Mouse (Mus musculus) erythroid progenitor cell, adult 5-6 weeks (primary cell): ENCODE data around the gene Tcp11l1. TPM values are rescaled to one million over a fixed set of nuclear protein-coding genes. Genes with fewer than 3 reads are reported as not detected.

Experiments used
- ATAC-seq: replicated peaks from 2 replicates; pipeline ENCODE4 v1.8.0; 2016; ENCODE audit warnings: moderate number of reproducible peaks, mild to moderate bottlenecking, moderate TSS enrichment, inconsistent platforms; ENCODE audit not compliant: poor library complexity, low FRiP score, severe bottlenecking
- total RNA-seq, 2 experiments: library from RNA; stranded (forward) in 1 of 2; stranded (reverse) in 1 of 2; fragments of 150-400 nt in 1 of 2; fragments of 186-747, 209-891 nt in 1 of 2; gene quantifications; 2 replicates each; pipeline versions ENCODE4 v1.2.3 to v1.2.4; 2015 to 2017; ENCODE audit warnings: low replicate concordance in 2 of 2

The Tcp11l1 gene
- total RNA-seq, 2 experiments from 2014 or later: not detected

GRCm38 (mm10) chr2:104615985-104616711 lies 95.8 kb downstream of the Tcp11l1 start:
- no peak for ATAC-seq

- no peak for ATAC-seq
Measured at GRCm38 (mm10) chr2:104614786-104615185, 97.2 kb downstream of the Tcp11l1 start.

Other genes with a start within 250 kb of the Tcp11l1 start
- 18.0 and 25.9 TPM in 2 replicates for gene Hipk3, start 217.7 kb downstream of the Tcp11l1 start, total RNA-seq (2015; ENCODE audit: low replicate concordance)
- gene Hipk3, start 217.7 kb downstream of the Tcp11l1 start, total RNA-seq (2017; ENCODE audit: low replicate concordance): 13.8 and 18.4 TPM in 2 replicates
- 27.8 and 31.0 TPM in 2 replicates for gene Cstf3, start 121.6 kb downstream of the Tcp11l1 start, total RNA-seq (2015; ENCODE audit: low replicate concordance)
- gene Cstf3, start 121.6 kb downstream of the Tcp11l1 start, total RNA-seq (2017; ENCODE audit: low replicate concordance): 24.4 and 36.8 TPM in 2 replicates
- not detected in 2 replicates for gene Pin1rt1, start 4.2 kb upstream of the Tcp11l1 start, total RNA-seq (2015; ENCODE audit: low replicate concordance)
- not detected in 2 replicates for gene Pin1rt1, start 4.2 kb upstream of the Tcp11l1 start, total RNA-seq (2017; ENCODE audit: low replicate concordance)
- not detected in 2 replicates for gene Depdc7, start 30.7 kb upstream of the Tcp11l1 start, total RNA-seq (2015; ENCODE audit: low replicate concordance)
- gene Depdc7, start 30.7 kb upstream of the Tcp11l1 start, total RNA-seq (2017; ENCODE audit: low replicate concordance): 0.98 TPM in 1 of 2 replicates, not detected in the other
- gene Qser1, start 104.6 kb upstream of the Tcp11l1 start, total RNA-seq (2015; ENCODE audit: low replicate concordance): 5.4 and 6.1 TPM in 2 replicates
- gene Qser1, start 104.6 kb upstream of the Tcp11l1 start, total RNA-seq (2017; ENCODE audit: low replicate concordance): 0.61 and 0.77 TPM in 2 replicates
- gene Prrg4, start 137.7 kb upstream of the Tcp11l1 start, total RNA-seq (2015; ENCODE audit: low replicate concordance): 0.36 TPM in 1 of 2 replicates, not detected in the other
- gene Prrg4, start 137.7 kb upstream of the Tcp11l1 start, total RNA-seq (2017; ENCODE audit: low replicate concordance): 0.08 TPM in 1 of 2 replicates, not detected in the other
- 21.0 TPM in 1 of 2 replicates, not detected in the other for gene Ccdc73, start 155.6 kb upstream of the Tcp11l1 start, total RNA-seq (2015; ENCODE audit: low replicate concordance)
- 1.3 and 10.3 TPM in 2 replicates for gene Ccdc73, start 155.6 kb upstream of the Tcp11l1 start, total RNA-seq (2017; ENCODE audit: low replicate concordance)